Mouse (Mus musculus) testis, postnatal 14 days (tissue): ENCODE data around the gene Zfp12.
"Not testable (repeated sequence)": the region's sequence is repeated elsewhere in the genome, so short reads cannot be mapped to it uniquely, and the experiment has no call there.

Experiments
- DNase-seq: peaks from one replicate; pipeline ENCODE4 v3.0.0; 2021; ENCODE audit warnings: low spot score

Gene Zfp12

DNA sequence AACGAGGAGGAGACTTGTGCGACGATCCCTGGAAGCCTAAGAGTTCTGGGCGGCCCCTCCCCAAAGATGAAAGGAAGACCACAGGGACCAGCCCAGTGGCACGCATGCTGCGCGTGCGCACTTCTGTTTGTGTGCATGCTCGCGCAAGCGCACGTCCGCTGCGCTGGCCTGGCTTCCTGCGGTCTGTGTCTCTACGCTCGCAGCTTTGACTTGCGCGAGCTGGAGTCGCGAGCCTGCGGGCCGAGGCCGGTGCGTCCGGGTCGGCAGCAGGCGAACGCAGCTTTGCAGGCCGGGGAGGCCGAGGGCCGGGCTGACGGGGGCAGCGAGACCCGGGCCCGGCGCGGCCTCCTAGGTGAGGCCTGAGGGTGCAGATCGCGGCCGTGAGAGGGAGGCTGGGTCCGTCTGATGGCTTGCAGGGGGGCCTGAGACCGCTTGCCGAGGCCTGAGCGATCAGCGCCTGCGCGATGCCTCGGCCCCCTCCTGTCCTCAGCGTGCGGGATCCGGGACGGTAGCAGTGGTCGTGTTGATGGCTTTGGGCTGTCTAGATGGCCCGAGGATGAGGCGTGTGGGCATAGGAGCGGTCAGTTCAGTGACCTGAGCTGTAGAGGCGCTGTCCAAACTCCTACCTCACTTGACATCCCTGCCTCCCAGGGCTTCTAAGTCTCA lies at the start of gene Zfp12:
Gene Zfp12 (plus strand): TSS at position 136 of the 666 bp plus-strand sequence.
- DNase-seq = peak; percentile 94

DNA sequence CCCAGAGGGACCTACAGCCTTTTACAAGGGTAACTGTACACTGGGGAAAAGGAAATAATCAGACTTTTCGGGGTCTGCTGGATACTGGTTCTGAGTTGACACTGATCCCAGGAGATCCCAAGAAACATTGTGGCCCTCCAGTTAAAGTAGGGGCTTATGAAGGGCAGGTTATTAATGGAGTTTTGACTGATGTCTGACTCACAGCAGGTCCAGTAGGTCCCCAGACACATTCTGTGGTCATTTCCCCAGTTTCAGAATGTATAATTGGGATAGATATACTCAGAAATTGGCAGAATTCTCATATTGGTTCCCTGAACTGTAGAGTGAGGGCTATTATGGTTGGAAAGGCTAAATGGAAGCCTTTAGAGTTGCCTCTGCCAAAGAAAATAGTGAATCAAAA lies 46.9 kb upstream of the Zfp12 start:
- DNase-seq = not testable (repeated sequence)

DNA sequence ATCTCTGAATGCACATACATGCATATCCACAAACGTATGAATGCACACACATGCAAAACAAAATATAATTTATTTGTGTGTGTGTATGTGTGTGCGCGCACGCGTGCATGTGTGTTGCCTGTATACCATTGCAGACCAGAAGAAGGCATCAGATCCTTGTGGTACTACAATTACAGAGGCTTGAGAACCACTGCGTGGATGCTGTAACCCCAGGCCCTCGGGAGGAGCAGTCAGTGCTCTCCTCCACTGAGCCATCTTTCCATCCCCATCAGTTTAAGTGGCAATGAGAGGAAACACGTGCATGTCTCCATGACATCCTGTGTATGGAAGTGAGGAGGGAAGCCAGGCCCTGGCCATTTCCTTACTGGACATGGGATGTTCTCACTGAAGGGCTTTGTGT lies 42.2 kb upstream of the Zfp12 start:
- no peak for DNase-seq

DNA sequence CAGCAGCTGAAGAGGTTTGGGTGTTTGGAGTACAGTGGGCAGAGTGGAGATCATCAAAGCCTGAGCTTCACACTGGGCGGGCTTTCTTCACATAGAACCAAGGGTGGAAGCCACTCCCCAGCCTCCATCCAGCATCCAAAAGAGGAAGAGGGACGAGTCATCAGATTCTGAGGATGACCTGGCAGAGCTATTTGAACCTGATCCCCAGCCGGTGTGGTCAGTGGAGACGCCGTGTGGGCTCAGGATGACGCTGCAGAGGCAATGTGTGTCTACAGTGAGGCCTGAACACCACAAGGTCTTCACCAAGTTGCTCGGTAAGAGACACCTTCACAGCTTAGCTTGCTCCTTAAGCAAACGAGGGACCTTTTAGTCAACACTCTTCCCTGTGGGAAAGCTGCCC lies 40.2 kb upstream of the Zfp12 start:
- not testable (repeated sequence) for DNase-seq

DNA sequence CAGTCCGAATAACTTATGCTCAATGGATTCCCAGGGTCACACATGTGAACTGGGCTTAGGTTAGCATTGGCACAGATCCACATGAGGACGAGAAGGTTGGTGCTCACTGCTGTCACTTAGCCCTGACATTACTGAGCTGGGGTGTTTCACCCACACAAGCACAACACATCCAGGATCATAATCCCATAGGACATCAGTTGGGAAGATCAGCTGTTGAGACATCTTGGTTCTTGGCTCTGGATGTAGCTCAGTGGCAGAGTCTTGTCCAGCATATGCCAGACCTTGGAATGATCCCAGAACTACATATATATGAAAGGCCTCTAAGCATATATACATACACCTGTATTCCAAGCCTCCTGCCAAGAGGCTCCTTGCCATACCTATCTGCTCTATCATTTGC lies 39.8 kb upstream of the Zfp12 start:
- DNase-seq = no peak

DNA sequence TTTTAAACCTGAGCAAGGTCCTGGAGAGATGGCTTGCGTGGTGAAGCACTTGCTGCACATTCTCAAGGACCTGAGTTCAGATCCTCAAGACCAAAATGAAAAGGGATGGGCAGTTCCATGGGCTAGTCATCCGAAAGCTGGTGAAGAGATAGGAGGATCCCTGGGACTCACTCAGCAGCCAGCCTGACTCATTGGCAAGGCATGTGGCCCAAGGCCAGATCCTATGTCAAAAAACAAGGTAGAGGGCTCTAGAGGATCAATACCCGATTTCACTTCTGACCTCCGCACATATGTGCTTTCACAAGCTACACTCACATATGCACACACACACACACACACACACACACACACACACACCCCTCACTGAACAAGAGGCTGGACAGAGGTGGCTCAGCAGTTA lies 38.5 kb upstream of the Zfp12 start:
- DNase-seq = no peak

DNA sequence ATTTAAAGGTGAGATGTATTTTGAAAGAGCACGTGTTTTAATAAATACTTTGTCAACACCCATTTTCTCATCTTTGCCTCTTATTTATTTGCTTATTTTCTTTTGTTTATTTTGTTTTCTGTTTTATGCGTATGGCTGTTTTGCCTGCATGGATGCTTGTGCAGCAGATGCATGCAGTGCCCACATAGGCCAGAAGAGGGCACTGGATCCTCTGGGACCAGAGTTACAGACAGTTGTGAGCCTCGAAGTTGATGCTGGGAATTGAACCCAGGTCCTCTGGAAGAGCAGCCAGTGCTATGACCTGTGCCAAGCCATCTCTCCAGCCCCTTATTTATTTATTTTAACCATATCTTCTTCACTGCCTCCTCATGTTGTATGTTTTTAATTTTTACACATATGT lies 29.9 kb upstream of the Zfp12 start:
- no peak for DNase-seq

DNA sequence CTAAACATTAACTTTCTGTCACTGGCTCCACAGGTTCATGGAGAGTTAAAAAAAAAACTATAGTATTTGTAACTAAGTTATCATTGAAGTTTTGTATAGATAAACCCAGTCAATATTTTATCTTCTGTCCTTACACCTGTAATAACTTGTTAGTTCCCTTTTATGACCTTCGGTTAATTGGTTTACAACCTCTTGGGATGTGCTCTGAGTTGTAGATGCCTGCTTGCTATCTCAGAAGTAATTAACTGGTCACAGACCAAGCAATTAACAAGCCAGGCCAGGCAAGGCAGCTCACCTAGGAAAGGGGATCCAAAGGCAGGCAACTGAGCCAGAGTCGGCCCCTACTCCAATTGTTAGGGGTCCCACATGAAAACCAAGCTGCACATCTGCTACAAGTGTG lies 21.1 kb upstream of the Zfp12 start:
- DNase-seq = no peak

DNA sequence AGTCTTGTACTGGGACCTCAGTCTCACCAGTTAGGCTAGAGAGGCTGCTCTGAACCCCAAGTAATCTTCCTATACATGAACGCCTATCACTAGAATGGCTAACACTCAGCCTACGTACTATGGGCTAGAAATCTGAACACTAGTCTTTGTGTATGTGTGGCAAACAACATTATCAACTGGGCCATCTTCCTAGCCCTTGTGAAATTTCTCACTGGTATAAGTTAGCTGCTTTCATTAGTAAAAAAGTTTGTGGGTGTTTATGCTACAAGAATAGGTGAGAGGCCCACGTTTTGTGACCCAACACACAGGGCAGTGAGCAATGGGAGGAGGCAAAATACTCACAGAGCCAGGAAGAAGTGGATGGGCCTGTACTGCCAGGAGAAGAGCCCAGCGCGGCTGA lies 14.0 kb upstream of the Zfp12 start:
- DNase-seq = no peak

DNA sequence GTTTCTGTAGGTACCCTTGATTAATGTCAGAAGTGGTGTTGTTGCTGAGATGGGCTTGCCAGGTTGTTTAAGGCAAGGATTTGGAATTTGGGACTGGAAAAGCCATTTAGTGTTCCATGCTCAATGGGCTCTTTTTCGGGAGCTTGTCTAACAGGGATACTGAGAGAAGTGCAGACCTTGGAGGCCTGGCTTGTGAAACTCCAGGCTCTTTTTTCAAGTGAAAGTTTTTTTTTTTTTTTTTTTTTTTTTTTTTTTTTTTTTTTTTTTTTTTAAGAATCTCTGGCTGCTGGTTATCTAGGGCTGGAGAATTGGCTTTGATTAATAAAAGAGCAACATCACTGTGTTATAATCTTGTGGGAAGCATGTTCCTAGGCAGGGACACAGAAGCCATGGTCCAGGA lies 12.7 kb upstream of the Zfp12 start:
- no peak for DNase-seq

DNA sequence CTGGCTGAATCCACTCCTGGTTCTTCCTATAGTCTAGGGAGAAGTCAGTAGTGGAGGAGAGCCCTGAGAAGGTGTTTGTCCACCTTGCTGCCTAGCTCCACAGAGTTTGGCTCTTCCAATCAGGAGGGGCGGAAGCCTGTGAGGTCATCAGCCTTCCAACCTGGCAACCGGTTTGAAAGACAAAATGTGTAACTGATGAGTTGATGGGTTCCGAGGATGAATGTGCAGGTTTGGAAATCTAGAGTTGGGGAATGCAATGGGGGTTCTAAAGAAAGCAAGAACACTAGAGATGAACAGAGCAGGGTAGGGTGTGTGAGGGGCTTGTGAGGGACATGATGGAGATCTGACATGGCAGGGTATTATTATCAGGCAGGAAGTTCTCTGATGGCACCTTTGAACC lies 8.2 kb upstream of the Zfp12 start, which contains the start of gene Spdye4a:
Gene Spdye4a (minus strand): TSS at position 101 of the 400 bp plus-strand sequence.
- no peak for DNase-seq

DNA sequence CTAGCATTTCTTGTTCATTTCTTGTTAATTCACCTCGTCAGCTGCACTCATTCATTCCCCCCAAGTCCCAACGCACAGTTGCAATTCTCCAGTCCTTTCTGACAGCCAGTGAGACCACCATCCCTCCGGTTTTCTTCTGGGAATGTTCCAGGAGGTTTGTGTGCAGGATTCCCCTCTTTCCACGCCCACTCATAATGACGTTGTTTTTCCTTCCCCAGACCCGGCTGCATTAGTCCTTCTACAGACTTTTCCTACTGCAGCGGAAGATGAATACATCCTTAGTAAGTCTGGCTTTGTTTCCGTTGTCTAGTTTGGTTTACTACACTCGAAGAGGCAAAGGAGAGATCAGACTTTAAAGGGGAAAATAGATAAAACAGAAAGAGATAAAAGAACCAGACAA lies 1.1 kb downstream of the Zfp12 start:
- no peak for DNase-seq

DNA sequence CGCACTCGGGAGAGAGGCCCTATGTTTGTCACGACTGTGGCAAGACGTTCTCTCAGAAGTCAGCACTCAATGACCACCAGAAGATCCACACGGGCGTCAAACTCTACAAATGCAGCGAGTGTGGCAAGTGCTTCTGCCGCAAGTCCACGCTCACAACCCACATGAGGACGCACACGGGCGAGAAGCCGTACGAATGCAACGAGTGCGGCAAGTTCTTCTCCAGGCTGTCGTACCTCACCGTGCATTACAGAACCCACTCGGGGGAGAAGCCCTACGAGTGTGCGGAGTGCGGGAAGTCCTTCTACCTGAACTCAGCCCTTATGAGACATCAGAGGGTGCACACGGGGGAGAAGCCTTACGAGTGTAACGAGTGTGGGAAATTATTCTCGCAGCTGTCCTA lies 10.0 kb downstream of the Zfp12 start:
- no peak for DNase-seq

DNA sequence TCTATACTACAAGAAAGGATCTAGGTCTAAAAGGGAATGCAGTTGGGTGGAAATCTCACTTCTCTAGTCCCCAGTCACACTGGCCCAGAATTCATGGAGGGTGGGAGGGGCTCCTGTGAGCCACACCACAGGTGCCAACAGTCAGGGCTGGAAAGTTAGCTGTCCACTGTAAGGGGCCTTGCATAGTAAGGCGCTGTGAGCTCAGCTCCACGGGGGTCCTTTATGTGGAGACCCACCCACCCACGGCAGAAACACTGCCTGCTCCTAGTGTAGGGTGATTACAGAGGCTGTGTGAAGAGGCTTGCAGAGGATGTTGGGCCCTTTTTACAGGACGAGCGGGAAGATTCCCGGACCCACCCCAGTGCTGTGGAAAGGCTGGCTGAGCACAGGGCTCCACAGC lies 17.1 kb downstream of the Zfp12 start:
- DNase-seq = no peak

DNA sequence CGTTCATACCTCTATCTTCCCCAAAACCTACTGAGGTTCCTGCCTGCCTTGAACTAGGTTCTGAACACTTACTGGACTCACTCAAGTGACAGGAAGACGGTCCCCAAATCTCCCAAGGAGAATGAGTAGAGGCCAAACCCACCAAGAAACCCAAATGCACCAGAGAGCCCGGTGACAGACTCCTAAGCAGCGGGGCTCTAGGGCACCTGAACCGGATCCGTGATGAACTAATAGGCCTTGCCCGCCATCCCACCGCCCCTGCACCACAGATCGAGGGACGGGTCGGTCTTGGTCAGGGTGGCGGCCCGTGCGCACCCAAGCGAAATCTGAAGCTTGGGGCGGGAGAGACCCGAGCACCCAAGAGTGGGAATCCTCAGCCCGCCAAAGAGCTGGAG lies 17.8 kb downstream of the Zfp12 start:
- DNase-seq = no peak

DNA sequence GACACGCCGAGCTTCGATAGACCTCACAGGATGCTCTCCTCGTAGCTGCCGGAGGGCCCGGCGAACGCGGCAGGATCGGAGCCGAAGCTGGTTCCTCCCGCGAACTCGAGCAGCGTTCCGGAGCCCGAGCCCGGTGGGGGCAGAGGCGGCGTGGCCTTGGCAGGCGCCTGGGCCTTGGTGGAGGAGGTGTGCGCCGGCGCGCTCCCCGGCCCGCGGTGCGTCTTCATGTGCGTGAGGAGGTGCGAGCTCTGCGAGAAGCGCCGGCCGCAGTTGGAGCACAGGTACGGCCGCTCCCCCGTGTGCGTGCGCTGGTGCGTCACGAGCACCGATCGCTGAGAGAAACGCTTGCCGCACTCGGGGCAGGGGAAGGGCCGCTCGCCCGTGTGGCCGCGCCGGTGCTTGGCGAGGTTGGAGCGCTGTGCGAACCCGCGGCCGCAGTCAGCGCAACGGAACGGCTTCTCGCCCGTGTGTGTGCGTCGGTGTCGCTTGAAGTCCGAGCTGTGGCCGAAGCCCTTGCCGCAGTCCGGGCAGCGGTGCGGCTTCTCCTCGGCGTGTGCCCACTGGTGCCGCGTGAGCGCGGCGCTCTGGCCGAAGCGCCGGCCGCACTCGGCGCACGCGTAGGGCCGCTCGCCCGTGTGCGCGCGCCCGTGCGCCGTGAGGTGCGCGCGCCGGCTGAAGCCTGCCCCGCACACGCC lies 18.4 kb downstream of the Zfp12 start:
- DNase-seq = peak; percentile 46

DNA sequence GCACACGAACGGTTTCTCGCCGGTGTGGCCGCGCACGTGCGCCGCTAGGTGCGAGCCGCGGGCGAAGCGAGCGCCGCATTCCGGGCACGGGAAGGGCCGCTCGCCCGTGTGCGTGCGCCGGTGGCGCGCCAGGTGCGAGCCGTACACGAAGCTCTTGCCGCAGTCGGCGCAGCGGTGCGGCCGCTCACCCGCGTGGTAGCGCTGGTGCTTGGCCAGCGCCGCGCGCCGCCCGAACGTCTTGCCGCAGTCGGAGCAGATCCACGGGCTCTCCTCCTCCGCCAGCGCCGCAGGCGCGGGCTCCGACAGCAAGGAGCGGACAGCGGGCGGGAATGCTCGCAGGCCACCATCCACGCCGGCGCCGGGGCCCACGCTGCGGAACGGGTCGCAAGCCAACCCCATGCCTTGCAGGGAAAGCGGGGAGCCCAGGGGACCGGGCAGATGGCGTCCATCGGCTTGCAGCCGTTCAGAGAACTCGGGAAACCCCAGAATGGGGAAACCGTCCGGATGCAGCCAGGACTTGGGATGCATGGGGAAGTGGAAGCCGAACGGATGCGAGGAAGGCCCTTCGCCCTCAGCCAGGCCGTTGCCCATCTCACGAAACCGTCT lies 19.0 kb downstream of the Zfp12 start:
- peak; percentile 24 for DNase-seq

DNA sequence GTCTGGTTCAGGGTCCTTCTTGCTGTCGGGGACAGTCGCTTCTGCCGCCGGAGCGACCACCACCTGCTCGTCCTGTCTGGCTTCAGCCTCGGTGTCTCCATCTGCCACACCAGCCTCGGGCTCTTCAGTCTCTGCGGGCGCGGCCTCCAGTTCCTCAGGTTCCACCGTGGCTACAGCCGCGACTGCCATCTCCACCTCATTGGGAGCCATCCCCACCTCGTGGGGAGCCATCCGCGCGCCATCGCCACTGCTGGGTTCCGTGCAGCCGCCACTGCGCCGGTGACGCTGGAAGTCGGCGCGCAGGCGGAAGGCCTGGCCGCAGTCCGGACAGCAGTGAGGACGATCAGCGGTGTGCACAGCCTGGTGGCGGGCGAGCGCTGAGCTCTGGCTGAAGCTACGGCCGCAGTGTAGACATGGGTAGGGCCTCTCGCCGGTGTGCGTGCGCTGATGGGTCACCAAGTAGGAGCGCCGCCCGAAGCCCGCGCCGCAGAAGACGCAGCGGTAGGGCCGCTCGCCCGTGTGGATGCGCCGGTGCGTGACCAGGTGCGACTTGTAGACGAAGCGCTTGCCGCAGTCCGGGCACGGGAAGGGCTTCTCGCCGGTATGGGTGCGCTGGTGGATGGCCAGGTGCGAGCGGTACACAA lies 19.6 kb downstream of the Zfp12 start:
- no peak for DNase-seq

DNA sequence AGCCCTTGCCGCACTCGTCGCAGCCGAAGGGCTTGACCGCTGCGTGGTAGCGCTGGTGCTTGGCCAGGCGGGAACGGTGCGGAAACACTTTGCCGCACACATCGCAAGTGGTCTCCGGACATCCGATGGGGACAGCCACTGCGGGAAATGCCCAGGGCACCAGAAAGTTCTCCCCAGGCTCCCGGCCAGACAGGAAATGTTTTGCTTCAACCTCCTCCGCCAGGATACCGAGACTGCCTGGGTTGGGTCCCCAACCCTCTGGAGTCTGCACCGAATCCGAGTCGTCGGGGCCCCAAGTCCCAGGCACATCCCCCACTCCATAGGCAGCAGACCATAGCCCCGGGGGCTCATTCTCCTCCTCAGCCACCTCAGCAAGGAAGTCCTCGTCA lies 20.2 kb downstream of the Zfp12 start:
- no peak for DNase-seq

DNA sequence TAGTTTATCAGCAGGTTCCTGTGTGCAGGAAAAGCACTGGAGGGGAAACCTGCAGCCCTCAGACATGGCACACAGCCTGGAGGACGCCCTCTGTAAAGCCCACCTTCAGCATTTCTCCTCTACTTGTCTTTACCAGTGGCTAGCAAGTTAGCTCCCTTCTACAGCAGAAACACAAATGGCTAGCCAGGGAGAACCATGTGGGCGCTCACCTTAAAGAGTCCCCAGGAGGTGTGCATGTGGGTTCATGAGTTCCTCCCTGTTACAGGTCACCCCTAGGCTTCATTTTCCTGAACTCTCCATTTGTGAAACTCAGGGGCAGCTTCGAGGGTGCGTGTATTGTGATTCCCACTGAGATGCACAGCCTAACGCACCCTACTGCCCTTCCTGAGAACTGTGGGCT lies 20.8 kb downstream of the Zfp12 start:
- DNase-seq = no peak

DNA sequence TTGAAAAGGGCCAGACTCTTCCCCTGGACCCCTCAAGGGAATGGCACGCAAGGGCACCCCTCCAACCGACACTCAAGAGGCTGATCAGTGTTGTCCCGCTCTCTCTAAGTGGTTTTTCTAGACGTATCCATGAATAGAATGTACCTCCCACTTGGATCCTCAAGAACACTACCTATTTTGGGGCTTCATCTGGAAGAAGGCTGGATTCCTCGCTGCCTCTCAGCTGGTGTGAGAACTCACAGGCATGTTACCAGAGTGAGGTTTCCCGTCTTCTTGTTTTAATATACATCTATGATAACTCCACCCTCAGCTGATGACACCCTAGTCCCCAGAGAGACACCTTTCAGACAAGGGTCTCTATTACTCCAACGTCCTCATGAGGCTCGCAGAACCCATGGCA lies 26.7 kb downstream of the Zfp12 start:
- DNase-seq = no peak

DNA sequence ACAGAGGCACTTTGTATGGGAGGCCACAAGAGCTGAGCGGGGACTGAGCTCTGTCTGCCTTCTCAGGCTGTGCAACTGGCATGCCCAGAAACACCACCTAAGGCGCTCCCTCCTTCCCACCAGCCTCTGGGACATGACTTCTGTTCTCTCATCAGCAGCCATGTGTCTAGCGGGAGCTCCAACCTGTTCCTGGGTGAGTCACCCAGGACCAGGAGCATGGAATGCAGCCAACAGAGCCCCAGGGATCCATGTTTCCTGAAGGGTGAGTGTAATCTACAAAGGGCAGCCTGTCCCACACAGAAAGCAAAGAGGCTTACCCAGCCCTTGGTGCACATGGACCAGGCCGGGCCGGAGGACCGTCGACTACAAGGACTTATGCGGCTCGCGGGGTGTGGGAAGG lies 29.7 kb downstream of the Zfp12 start:
- DNase-seq = peak; percentile 32

DNA sequence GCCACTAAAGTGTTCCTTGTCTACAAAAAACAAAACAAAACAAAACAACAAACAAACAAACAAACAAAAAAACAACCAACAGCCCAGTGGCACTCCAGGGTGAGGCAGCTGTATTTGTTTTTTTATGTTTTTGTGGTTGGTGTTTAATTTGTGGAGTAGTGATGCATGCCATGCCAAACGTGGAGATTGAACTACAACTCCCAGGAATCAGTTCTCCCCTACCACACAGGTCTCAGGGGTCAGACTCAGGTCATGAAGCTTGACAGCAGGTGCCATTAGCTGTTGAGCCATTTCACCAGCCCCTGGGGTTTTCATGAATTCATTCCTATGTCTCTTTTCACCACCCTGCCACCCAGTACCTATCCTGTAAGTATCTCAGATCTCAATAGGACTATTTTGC lies 30.4 kb downstream of the Zfp12 start:
- no peak for DNase-seq
